Mouse (Mus musculus) neural tube, embryonic 12.5 days (tissue): Measurements from ENCODE around the gene Cpvl. TPM values are rescaled to one million over a fixed set of nuclear protein-coding genes. Genes with fewer than 3 reads are reported as not detected.

Source experiments
- ATAC-seq: fragments of 200-750 bp; cut with Nextera tagmentation; 2 replicates; pipeline ENCODE4 v1.8.0; 2017; ENCODE audit warnings: low read depth, mild to moderate bottlenecking, moderate TSS enrichment, moderate library complexity; ENCODE audit not compliant: low FRiP score
- H3K27ac ChIP-seq: fragments of 300-500 bp; sonication (generic); 2 replicates; pipeline ENCODE4 v1.5.1; 2016
- H3K27me3 ChIP-seq: fragments of 300-500 bp; sonication (generic); replicated peaks from 2 replicates; pipeline ENCODE4 v1.6.1; 2016; ENCODE audit warnings: mild to moderate bottlenecking
- H3K36me3 ChIP-seq: fragments of 300-500 bp; sonication (generic); 2 replicates; pipeline ENCODE4 v1.6.1; 2016; ENCODE audit warnings: mild to moderate bottlenecking
- H3K4me1 ChIP-seq: fragments of 300-500 bp; sonication (generic); 2 replicates; pipeline ENCODE4 v1.6.1; 2016
- H3K4me2 ChIP-seq: fragments of 300-500 bp; sonication (generic); replicated peaks from 2 replicates; pipeline ENCODE4 v1.6.1; 2016; ENCODE audit warnings: mild to moderate bottlenecking
- H3K4me3 ChIP-seq: fragments of 300-500 bp; sonication (generic); 2 replicates; pipeline ENCODE4 v1.5.1; 2016
- H3K9ac ChIP-seq: fragments of 300-500 bp; sonication (generic); 2 replicates; pipeline ENCODE4 v1.6.1; 2016; ENCODE audit warnings: mild to moderate bottlenecking
- H3K9me3 ChIP-seq: fragments of 300-500 bp; sonication (generic); 2 replicates; pipeline ENCODE4 v1.6.1; 2016; ENCODE audit warnings: mild to moderate bottlenecking
- WGBS: fragments of 180-500 bp; shearing (Covaris S2); methylation state at CpG from one replicate; pipeline ENCODE4 v1.1.7; 2016; 5-methylcytosine and 5-hydroxymethylcytosine counted together
- polyA plus RNA-seq: library from polyadenylated mRNA; unstranded; fragments of >200 nt; fragmentation: Nextera tagmentation; extraction: Ambion mirVana; gene quantifications from 2 replicates; pipeline ENCODE4 v1.2.1, GENCODE M21; 2016

Cpvl gene
- polyA plus RNA-seq, 1 experiment from 2014 or later, result not detected

DNA sequence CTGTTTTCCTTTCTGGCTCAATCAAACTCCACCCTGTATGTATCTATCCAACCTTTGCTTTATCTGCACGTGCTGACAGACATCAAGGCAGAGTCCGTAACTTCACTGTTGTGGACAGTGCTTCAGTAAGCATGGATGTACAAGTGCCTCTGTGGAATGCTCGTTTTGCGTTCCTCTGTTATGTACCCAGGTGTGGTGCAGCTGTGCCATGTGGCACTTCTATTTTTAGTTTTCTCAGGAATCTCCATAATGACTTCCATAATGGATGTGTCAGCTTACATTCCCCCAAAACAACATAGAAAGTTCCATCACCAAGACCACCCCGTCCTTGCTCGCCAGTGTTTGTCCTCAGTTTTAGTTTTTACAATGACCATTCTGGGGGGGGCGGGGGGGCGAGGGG lies 76.7 kb downstream of the Cpvl start:
- no peak overlapping the region for H3K27ac ChIP-seq
- no peaks in the 10 kb centered on the region for H3K9me3 ChIP-seq
- no peak overlapping the region for H3K4me2 ChIP-seq
- no peak overlapping the region for H3K9ac ChIP-seq
- 78% methylated on average over 8 of the region's 8 CpGs for WGBS
- ATAC-seq, result no peak
- no peak overlapping the region for H3K4me3 ChIP-seq
- H3K4me1 ChIP-seq, result no peaks in the 10 kb centered on the region
- no peaks in the 10 kb centered on the region for H3K27me3 ChIP-seq
- H3K36me3 ChIP-seq, result no peaks in the 10 kb centered on the region

- no peak overlapping the region for H3K9ac ChIP-seq
- no peaks in the 10 kb centered on the region for H3K36me3 ChIP-seq
- no peak for ATAC-seq
- H3K27ac ChIP-seq, result no peak overlapping the region
- no peaks in the 10 kb centered on the region for H3K9me3 ChIP-seq
- H3K4me2 ChIP-seq, result no peak overlapping the region
- H3K4me1 ChIP-seq, result no peaks in the 10 kb centered on the region
- 45% methylated on average over 7 of the region's 7 CpGs for WGBS
- no peaks in the 10 kb centered on the region for H3K27me3 ChIP-seq
- no peak overlapping the region for H3K4me3 ChIP-seq
These were observed 80.5 kb downstream of the Cpvl start for GRCm38 (mm10) chr6:53897872-53898464.

DNA sequence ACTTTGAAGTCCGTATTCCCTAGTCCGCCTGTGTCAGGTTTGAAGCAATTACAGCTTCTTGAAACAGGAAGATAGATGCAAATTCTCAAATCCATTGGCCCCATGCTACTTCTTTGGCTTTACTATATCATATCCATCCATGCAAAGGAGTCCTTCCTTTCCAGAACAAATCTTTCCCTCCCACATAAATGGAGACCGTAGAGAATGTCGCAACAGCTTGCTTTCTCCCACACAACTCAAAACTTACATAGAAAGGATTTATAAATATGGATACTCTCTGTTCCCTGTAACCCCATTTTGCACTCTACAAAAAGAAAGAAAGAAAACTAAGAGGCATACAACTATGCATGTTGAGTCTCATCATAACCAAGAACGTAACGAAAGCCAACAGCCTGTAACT lies 81.3 kb downstream of the Cpvl start:
- no peak overlapping the region for H3K4me2 ChIP-seq
- H3K4me1 ChIP-seq, result no peaks in the 10 kb centered on the region
- H3K9me3 ChIP-seq, result no peaks in the 10 kb centered on the region
- H3K9ac ChIP-seq, result no peak overlapping the region
- ATAC-seq, result no peak
- no peak overlapping the region for H3K27ac ChIP-seq
- no peaks in the 10 kb centered on the region for H3K36me3 ChIP-seq
- no peak overlapping the region for H3K4me3 ChIP-seq
- no peaks in the 10 kb centered on the region for H3K27me3 ChIP-seq
- WGBS, result 93% methylated on average over 6 of the region's 6 CpGs

DNA sequence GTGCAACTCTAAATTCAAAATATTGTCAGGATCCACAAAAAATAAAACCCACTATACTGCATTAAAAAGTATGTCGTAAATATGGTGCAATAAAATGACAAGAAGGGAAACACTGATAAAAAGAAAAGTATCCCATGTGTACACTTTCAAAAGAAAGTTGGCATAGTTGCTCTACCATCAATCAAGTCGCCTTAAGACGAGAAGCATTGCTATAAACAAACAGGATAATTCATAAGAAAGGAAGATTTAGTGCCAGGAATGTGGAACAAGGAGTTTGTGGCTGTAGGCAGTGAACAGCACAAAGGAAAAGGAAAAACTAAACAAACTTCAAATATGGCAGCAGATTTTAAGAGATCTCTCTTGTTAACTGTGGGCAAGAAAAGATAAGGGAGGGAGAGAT lies 84.7 kb downstream of the Cpvl start:
- no peak overlapping the region for H3K4me3 ChIP-seq
- H3K9me3 ChIP-seq, result no peaks in the 10 kb centered on the region
- no peak overlapping the region for H3K9ac ChIP-seq
- H3K4me1 ChIP-seq, result no peaks in the 10 kb centered on the region
- H3K27me3 ChIP-seq, result no peaks in the 10 kb centered on the region
- no peak overlapping the region for H3K27ac ChIP-seq
- ATAC-seq, result no peak
- H3K4me2 ChIP-seq, result no peak overlapping the region
- WGBS, result 72% methylated on average over 3 of the region's 3 CpGs
- no peaks in the 10 kb centered on the region for H3K36me3 ChIP-seq

DNA sequence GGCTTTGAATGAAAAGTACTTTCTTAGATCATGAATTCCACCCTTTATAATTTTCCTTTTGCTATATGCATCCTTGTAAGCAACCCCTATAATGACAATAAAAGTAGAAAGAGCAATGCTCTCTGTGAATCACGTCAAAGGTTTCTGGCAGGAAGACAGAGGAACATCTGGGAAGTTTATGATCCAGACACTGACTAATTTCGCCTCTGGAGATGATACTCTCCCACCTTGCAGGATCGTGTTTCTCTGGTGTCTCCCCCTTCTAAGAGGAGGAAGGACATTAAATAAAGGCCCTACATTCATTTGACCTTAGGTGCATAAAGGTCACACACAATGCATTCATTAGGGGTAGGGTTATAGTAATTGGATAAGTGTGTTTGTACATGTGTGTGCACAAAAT lies 87.4 kb downstream of the Cpvl start:
- Histone ChIP-seq H3K9me3 (no peaks in the 10 kb centered on the region), H3K9ac (no peak overlapping the region), H3K4me2 (no peak overlapping the region), H3K27ac (no peak overlapping the region), H3K4me3 (no peak overlapping the region), H3K27me3 (no peaks in the 10 kb centered on the region), H3K36me3 (no peaks in the 10 kb centered on the region), H3K4me1 (no peaks in the 10 kb centered on the region)
- no peak for ATAC-seq
- 56% methylated on average over 3 of the region's 3 CpGs for WGBS

- Histone ChIP-seq H3K36me3 (no peaks in the 10 kb centered on the region), H3K4me1 (peaks cover 16% of the 10 kb centered on the region), H3K27me3 (no peaks in the 10 kb centered on the region), H3K27ac (no peak overlapping the region), H3K4me3 (no peak overlapping the region), H3K4me2 (no peak overlapping the region), H3K9ac (no peak overlapping the region), H3K9me3 (no peaks in the 10 kb centered on the region)
- WGBS, result 77% methylated on average over 4 of the region's 4 CpGs
- ATAC-seq, result no peak
These were observed 93.5 kb downstream of the Cpvl start for GRCm38 (mm10) chr6:53884931-53885330.

DNA sequence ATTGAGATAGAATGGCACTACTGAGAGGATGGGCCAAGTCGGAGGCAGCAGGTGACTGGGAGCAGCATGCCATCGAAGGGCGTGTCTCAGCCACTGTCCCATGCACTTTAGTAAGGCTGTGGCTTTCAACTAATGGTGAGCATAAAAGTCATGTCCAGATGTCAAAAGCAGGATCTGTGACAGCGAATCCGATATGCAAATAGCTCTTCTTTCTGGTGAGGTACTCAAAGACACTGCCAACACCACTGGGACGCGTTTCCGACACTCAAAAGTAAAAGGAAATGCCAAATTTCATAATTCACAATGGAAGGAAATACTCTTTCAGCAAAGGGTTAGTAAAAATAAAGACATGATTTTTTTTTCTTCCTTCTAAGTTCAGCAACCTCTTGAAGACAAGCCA lies 94.0 kb downstream of the Cpvl start:
- Histone ChIP-seq H3K27ac (no peak overlapping the region), H3K4me1 (peaks cover 16% of the 10 kb centered on the region), H3K36me3 (no peaks in the 10 kb centered on the region), H3K9ac (no peak overlapping the region), H3K4me3 (no peak overlapping the region), H3K27me3 (no peaks in the 10 kb centered on the region), H3K9me3 (no peaks in the 10 kb centered on the region), H3K4me2 (no peak overlapping the region)
- WGBS, result 90% methylated on average over 8 of the region's 8 CpGs
- no peak for ATAC-seq

- H3K4me3 ChIP-seq, result no peak overlapping the region
- H3K27ac ChIP-seq, result no peak overlapping the region
- ATAC-seq, result no peak
- no peaks in the 10 kb centered on the region for H3K27me3 ChIP-seq
- no peak overlapping the region for H3K4me2 ChIP-seq
- 83% methylated on average over 7 of the region's 7 CpGs for WGBS
- H3K4me1 ChIP-seq, result peaks cover 16% of the 10 kb centered on the region
- H3K9me3 ChIP-seq, result no peaks in the 10 kb centered on the region
- no peak overlapping the region for H3K9ac ChIP-seq
- H3K36me3 ChIP-seq, result no peaks in the 10 kb centered on the region
These were observed 95.1 kb downstream of the Cpvl start for GRCm38 (mm10) chr6:53883405-53883804.

GRCm38 (mm10) chr6:53881623-53882022 lies 96.8 kb downstream of the Cpvl start:
- peaks cover 16% of the 10 kb centered on the region for H3K4me1 ChIP-seq
- H3K36me3 ChIP-seq, result no peaks in the 10 kb centered on the region
- H3K27me3 ChIP-seq, result no peaks in the 10 kb centered on the region
- H3K4me3 ChIP-seq, result no peak overlapping the region
- no peak overlapping the region for H3K27ac ChIP-seq
- ATAC-seq, result peak; percentile 41; the same call in 1 of the 2 replicates
- 12% methylated on average over 10 of the region's 10 CpGs for WGBS
- no peak overlapping the region for H3K9ac ChIP-seq
- peak overlapping the region; percentile 51 for H3K4me2 ChIP-seq
- no peaks in the 10 kb centered on the region for H3K9me3 ChIP-seq

DNA sequence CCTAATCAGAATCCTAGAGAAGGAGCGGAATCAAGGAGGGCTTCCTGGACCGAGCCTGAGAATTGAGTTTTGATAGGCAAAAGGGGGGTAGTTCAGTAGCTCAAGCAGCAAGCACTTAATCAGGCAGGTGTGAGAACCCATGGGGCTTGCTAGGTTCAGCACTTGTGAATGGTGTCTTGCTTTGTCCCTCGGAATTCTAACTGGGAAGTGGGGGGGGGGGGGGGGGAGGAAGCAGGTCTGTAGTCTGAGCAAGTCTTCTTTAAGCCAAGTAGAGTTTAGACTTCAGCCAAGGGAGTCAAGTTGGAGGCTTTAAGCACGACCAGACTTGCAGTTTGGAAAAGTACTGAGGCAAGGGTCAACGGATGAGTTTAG lies 97.2 kb downstream of the Cpvl start:
- Histone ChIP-seq H3K4me3 (peak overlapping the region; percentile 19), H3K27me3 (no peaks in the 10 kb centered on the region), H3K36me3 (no peaks in the 10 kb centered on the region), H3K27ac (peak overlapping the region; percentile 75; the same call in 1 of the 2 replicates), H3K9ac (0 out of 2 replicates have a peak overlapping the region, but pooled peaks have one; percentile 44), H3K4me2 (peak overlapping the region; percentile 51), H3K9me3 (no peaks in the 10 kb centered on the region), H3K4me1 (peaks cover 16% of the 10 kb centered on the region)
- ATAC-seq, result peak; percentile 71
- 15% methylated on average over 5 of the region's 5 CpGs for WGBS

DNA sequence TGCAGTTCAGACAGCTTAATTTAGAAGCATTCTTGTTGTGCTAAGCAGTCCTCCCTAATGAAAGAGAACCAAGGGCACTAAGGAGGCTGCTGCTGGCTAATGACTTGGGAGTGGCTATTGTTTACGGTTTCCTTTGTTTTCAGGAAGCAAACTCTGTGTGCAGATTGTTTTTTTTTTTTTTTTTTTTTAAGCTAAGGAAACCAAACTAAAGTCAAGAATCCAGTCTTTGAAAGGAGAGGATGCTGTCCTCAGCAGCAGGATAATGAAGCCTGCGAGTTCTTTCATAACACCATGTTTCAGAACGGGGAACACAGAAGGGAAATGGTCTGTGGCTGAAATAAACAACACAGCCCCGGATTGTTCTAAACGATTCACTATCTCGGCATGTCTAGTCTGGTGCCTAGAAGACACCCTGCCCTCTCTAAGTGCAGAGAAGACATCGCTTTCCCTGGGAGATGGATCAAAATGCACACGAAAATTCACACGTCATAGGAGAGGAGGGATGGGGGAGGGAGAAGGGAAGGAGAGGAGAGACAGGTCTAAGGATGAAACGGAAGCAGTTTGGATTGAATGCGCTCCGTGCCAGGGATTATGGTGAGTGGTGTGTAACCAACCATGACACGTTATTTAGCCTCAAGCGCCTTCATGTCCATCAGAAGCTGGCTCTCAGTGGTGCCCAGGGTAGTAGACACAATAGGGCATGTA lies 97.8 kb downstream of the Cpvl start:
- H3K9ac ChIP-seq, result 0 out of 2 replicates have a peak overlapping the region, but pooled peaks have one; percentile 44
- 7% methylated on average over 14 of the region's 14 CpGs for WGBS
- no peaks in the 10 kb centered on the region for H3K36me3 ChIP-seq
- peak overlapping the region; percentile 19 for H3K4me3 ChIP-seq
- peak; percentile 78 for ATAC-seq
- H3K4me2 ChIP-seq, result peak overlapping the region; percentile 51
- H3K4me1 ChIP-seq, result peaks cover 16% of the 10 kb centered on the region
- peak overlapping the region; percentile 75; the same call in 1 of the 2 replicates for H3K27ac ChIP-seq
- no peaks in the 10 kb centered on the region for H3K9me3 ChIP-seq
- H3K27me3 ChIP-seq, result no peaks in the 10 kb centered on the region

DNA sequence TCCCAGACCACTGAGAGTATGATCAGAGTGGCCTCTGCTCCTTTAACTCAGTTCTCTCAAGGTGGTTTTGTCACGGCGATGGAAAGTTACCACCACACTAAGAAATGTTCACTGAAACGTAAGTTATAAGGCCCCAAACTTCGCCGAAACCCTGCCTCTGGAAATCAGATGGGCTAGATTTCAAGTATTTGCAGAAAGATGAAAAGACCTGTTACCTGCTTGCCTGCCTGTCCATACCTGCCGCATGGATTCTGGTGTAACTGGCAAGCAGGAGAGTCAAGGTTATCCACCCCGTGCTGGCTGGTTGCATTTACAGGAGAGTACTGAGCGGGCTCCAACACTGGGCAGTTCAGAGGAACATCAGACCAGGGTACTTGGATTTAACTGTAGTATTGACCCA lies 98.9 kb downstream of the Cpvl start:
- WGBS, result 90% methylated on average over 8 of the region's 8 CpGs
- ATAC-seq, result no peak
- Histone ChIP-seq H3K9me3 (no peaks in the 10 kb centered on the region), H3K27me3 (no peaks in the 10 kb centered on the region), H3K4me3 (no peak overlapping the region), H3K4me2 (no peak overlapping the region), H3K9ac (no peak overlapping the region), H3K36me3 (no peaks in the 10 kb centered on the region), H3K4me1 (peaks cover 16% of the 10 kb centered on the region), H3K27ac (no peak overlapping the region)
